Mouse (Mus musculus) bone marrow macrophage, adult 2 months (primary cell): Measurements from ENCODE around the gene Cela2a.

Experiments
- CTCF ChIP-seq: IDR thresholded peaks from 2 replicates; pipeline ENCODE4 v1.5.1; 2012; ENCODE audit warnings: low read depth, mild to moderate bottlenecking, low read length, moderate library complexity
- POLR2A ChIP-seq: IDR thresholded peaks from 2 replicates; pipeline ENCODE4 v1.6.1; 2012; ENCODE audit warnings: mild to moderate bottlenecking, low read depth, low read length, borderline replicate concordance

DNA sequence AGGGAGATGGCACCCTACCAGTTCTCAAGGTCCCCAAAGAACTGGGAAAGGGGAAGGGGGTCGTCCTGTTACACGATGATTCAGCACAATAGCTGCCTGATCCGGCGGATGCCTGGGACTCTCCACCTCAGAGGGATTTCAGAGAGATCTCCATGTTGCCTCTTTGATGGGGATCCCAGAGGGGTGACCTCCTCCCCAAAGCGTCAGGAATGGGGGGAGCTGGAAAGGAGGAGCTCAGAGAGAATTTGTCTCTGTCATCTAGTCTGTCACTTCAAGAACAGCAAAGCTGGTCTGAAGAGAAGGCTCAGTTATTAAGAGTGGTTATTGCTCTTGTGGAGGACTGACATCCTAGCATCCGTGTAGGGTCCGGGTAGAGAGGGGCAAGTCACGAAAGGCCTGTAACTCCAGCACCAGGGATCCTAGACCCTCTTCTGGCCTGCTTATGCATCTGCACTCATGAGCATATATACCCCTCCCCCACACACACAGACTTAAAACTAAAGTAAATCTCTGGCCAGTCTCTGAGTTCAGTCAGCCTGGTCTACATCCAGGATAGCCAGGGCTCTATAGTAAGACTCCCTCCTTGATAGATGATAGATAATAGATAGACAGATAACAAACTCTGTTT, 49.6 kb upstream of the Cela2a start:
- TF ChIP-seq CTCF (no peak), POLR2A (no peak)
